ENCODE assay signal across 15 mouse cellular contexts in the genomic region with DNA sequence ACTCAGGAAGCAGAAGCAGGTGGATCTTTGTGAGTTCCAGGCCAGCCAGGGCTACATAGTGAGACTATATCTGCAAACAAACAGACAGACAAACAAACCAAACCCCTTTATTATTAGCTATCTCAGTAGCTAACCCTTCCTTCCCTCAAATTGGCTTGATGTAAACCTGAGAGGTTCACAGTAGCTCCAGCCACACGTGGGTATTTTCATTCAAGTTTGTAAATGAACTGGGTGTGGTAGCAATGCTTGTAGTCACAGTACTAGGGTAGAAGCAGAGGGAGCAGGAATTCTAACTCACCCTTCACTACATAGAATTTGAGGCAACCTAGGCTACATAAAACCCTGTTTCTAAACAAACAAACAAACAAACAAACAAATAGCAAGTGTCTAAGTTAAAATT.
"Had no signal": no experiment of that assay in that cellular context is flagged by ENCODE, and none has a peak within 500 bp of the region (broad histone marks: within the 10 kb centered on the region; RNA-seq: fewer than 3 reads in every experiment).

No protein-coding gene starts in this region.

- H3K4me1 ChIP-seq: neural tube, embryonic 15.5 days had no signal

- H3K27me3 ChIP-seq: neural tube, embryonic 15.5 days; stomach, embryonic 15.5 days had no signal

- H3K27ac ChIP-seq: neural tube, embryonic 15.5 days; stomach, embryonic 15.5 days; stomach, postnatal 0 days had no signal

- H3K4me3 ChIP-seq: neural tube, embryonic 15.5 days; stomach, embryonic 15.5 days had no signal

- H3K9me3 ChIP-seq: neural tube, embryonic 15.5 days; stomach, embryonic 15.5 days had no signal

- DNase-seq: retina, postnatal 1 day; right cerebral cortex, adult 18-20 months; right cerebral cortex, postnatal 14 days; right cerebral cortex, postnatal 25 days; right cerebral cortex, postnatal 4 days; spleen, adult 18-20 months; thymus, adult 18-20 months; thymus, adult 2 months; thymus, postnatal 14 days; thymus, postnatal 25 days; thymus, postnatal 36 days; thymus, postnatal 4 days had no signal

- H3K9ac ChIP-seq: neural tube, embryonic 15.5 days; stomach, embryonic 15.5 days had no signal

- H3K36me3 ChIP-seq: neural tube, embryonic 15.5 days; stomach, embryonic 15.5 days had no signal
